Mouse (Mus musculus) activated CD4-positive, CD25-positive, alpha-beta regulatory T cell, adult 4 months (primary cell): Measurements from ENCODE around the gene Rrp36. TPM values are rescaled to one million over a fixed set of nuclear protein-coding genes. Genes with fewer than 3 reads are reported as not detected.
A peak's percentile ranks its signal among the peaks of the same experiment; 100 is the strongest.

Source experiments
- ATAC-seq: one replicate; pipeline ENCODE4 v1.8.0; 2017
- polyA plus RNA-seq, 2 experiments: library from polyadenylated mRNA; unstranded; fragments of 100-300 nt; shearing (Covaris generic); gene quantifications; one replicate each; pipeline ENCODE4 v1.2.1; 2017

Gene Rrp36
- polyA plus RNA-seq, 2 experiments from 2014 or later: 44.0 to 48.0 TPM

DNA sequence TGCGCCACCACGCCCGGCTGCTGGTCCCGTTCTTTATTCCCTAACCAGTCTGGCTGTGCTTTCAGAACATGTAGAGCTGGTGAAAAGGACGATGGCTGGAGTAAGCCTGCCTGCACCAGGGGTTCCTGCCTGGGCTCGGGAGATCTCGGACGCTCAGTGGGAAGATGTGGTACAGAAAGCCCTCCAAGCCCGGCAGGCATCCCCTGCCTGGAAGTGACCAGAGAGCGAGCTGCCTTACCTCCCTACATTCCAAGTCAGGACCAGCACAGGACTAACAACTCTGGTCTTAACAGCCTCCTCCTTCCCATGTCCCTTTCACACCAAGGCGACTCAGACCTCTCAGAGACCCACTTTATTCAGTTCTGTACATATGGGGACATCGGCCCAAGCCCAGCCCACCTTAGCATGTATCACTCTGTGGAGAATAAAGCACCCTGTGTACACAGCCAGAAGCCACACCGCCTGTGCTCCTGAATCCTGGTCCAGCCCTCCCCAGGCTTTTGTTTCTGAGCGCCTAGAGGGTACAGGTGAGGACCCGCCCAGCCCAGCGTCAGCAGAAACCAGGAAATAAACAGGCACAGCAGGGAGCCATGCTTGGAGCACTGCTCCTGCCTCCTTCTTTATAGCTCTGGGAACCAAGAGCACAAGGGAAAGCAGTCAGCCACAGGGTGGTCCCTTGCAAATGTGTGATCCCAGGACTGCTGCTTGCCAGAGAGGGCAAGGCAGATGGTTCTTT, 8.7 kb upstream of the Rrp36 start:
- ATAC-seq: no peak

DNA sequence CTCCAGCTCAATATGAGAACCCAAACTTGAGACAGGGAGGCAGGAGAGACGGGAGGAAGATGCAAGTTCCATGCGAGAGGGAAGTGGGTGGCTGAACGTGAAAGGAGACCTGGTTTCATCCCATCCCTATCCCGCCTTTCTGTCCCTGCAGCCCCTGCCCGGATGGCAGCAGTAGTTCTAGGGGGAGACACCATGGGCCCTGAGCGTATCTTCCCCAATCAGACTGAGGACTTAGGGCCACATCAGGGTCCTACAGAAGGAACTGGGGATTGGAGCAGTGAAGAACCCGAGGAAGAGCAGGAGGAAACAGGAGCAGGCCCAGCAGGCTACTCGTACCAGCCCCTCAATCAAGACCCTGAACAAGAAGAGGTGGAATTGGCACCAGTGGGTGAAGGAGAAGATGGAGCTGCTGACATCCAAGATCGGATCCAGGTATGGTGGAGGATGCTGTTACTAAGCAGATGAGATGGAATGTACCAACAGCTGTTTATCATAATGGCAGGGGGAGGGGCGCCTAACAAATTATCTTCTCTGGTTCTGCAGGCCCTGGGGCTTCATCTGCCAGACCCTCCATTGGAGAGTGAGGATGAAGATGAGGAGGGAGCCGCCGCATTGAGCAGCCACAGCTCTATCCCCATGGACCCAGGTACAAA, 7.4 kb upstream of the Rrp36 start:
- ATAC-seq: no peak

DNA sequence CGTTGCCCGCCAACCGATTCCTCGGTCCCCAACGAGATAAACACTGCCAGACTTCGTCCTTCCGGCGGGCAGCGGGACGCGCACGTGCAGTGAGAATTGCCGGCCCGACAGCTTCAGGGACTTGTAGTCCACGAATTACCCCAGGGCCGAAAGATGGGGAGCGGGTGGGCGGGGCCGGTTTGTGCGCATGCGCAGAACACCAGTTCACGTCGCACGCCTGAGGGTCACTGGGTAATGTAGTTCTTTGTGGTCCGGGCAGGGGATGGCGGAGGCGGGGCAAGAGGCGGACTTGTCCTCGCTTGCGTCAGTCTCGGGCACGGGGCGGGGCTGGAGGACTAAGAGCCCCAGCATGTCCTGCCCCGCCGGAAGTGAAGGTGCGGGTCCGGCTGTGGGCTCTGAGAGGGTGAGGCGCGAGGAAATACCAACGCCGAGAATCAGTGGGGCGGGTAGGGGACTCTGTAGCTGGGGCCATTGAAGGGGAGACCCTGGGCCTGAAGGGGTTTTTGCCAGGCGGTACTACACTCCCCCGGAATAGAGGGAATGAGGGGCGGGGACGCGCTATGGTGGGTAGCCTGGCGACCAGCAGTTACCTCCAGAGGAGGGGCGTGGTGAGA, 6.7 kb upstream of the Rrp36 start, which contains the start of gene Klhdc3:
Gene Klhdc3 (minus strand): TSS at position 155 of the 614 bp plus-strand sequence.
- peak; percentile 98 for ATAC-seq

DNA sequence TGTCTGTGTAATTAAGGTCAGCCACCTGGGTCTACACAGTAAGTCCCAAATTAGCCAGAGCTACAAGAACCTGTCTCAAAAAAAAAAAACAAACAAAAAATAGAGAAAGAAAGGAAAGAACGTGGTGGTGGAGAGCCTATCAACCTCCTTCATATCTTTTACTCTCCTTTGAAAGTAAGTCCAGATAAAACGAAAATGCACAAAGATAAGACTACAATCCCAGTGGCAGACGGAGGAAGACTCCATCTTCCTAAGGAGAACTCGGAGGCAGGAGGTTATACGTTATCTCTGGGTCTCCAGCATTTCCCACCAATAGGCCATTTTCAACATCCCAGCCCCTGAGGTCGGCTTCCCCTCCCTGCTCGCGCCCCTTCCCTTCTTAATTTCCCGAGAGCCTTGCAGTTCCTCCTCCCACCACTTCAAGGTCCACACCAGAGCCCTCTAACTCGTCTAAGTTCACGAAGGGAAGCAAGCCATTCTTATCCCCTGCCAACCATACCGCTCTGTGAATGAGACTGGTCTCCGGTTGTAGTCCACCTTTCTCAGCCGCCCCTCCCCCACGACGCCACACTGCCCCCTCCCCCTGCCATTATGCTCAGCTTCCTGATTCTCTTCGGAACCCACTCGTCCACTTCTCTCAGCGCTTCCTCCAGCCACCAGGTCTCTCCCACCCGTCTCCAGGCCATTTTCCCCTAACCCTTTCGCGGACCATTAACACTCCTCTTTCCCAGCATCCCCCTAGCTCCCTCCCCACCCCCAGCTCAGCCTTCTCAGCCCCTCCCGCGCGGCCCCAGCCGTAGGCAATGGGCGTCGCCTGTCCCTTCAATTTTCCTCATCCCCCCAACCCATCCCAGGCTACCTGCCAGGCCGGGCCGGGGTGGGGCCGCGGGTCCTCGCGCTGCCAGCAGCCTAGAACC, 5.9 kb upstream of the Rrp36 start:
- ATAC-seq: no peak

DNA sequence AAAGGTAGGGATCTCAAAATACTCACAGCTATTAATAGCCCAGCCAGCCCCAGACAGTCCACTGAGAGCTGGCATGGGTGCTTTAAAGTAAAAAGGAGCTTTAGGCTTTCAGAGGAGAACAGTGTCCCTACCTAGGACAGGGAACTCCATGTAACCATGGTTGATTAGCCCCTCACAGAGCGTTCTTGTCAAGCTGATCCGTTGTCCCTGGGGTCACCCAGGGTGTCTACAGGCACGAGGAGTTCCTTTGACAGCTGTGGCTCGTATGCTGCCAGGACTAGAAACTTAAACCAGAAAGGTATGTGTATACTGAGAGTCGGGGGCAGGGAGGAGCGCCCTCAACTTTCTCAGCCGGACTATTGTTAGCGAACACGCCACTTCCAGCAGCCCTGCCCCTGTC, 4.8 kb upstream of the Rrp36 start:
- no peak for ATAC-seq

DNA sequence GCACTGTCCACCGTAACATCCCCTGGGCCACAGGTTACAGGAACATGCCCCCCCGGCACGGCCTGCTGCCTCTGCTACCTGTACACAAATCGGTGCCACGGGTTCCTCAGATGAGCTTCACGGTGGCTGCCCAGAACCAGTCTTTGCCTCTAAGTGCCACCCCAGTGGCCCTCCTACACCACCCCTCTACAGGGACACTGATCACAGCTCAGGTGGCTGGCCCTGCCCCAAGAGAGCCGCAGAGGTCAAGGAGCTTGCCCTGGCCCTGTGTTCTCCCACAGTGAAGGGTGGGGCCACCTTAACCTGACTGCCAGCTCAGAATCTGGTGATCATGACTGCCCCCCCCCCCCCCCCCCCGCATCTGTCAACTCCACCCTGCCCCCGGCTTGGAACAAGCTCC, 4.3 kb upstream of the Rrp36 start, which contains the start of gene Mea1:
Gene Mea1 (plus strand): TSS at position 378 of the 400 bp plus-strand sequence.
- ATAC-seq: no peak

DNA sequence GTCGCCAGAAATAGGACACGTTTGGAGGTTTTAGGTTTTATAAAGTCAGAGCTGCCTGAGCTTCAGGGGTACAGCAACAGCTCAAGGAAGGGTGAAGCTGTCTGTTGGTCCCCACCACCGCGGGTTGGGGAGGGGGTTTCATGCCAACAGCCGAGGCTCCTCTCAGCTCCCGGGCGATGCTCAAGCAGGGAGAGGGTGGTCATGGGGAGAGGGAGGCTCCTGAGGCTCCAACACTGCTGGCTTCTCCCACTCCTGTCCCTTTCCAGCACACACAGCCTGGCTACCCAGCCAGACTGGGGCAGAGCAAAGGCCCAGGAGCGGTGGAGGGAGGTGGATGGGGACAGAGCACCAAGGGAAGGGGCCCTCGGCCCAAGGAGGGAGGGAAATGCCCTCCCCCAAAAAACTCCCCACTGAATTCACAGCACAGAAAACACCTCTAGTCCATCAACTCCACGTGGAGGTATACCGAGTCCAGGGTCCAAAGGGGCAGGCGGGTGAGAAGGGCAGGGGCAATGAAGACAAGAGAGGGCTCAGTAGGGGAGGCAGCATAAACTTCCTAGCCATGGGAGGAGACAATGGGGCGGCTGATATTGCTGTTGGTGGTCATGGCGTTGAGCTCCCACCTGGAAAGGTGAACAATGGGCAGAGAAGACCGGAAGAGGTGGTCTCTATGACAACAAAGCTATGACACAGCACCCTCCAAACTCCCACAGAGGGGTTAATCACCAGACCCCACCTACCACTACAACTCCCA, 555 bp upstream of the Rrp36 start:
- ATAC-seq: no peak

DNA sequence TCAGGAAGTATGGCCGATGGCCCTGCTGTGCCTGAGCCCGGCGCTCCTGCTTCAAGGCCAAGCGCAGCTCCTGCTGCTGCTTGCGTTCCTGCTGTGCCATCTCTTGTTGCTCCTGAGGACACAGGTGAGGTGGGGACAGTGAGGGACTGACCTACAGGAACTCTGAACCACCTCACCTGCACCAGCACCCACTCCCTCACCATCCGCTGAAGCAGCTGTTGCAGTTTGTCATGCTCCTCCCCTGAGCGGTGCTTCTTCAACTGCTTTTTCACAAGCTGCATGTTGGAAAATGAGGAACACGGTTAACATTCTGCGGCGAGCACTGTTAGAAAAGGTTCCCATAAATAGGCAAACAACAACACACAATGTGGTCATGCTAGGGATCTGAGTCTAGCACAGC, 4.2 kb downstream of the Rrp36 start:
- no peak for ATAC-seq

DNA sequence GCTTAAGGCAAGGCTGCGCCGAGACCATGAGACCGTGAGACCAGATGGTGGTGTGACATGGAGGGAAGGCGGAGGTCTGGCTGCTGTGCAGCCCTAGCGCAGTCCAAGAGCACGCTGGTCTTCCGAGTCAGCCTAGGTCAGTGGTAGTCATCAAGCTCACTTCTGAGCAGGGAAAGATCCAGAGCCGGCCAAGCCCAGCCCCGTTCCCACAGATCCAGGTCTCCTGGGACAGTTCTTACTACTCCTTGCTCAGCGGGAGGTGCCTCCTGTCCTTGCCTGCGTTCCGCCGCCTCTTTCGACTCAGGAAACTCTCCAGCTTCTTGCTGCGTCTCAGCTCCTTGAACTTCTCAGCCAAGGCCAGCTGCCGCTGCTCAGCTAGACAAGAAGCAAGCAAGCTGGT, 6.4 kb downstream of the Rrp36 start:
- ATAC-seq: no peak

DNA sequence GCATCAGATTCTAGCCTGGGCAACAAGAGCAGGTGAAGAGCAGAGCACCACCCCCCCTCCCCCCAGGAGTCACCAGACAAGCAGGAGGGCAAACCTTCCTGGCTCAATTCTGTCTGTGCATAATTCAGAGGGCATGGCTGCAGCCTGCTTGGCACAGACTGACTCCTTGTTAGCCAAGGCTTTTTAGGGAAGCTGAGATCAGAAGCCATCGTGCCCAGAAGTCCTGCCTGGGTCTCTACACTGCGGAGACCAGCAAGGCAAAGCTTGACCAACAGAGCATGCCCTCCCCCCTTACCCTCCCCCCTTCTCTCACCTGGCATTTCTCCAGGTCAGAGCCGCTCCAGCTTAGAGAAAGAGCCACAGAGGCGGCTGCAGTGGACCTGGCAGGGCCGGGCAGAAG, 11.4 kb downstream of the Rrp36 start:
- no peak for ATAC-seq

DNA sequence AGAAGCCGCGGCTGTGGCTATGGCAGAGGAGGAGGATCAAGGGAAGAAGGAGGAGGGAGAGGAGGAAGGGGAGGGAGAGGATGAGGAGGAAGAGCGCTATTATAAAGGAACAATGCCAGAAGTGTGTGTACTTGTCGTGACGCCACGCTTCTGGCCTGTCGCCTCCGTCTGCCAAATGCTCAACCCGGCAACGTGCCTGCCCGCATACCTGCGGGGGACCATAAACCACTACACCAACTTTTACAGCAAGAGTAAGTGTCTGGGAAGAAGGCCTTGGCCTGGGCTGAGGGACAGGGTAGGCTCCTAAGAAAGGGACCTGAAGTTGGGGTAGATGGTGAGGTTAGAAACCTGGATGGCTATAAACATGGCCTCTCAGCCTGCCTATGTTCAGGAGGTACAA, 12.2 kb downstream of the Rrp36 start:
- ATAC-seq: no peak

DNA sequence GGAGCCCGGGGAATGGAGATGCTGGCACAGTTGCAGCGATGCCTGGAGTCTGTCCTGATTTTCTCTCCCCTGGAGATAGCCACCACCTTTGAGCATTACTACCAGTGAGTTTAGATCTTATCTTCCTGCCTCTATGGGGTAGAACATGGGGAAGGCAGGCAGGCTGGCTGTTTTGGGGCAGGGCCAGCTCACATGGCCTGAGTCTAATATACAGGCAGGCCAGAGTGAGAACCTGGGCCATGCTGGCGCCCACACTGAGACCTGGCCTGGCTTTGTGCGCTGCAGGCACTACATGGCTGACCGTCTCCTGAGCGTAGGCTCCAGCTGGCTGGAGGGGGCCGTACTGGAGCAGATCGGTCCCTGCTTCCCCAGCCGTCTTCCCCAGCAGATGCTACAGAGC, 12.8 kb downstream of the Rrp36 start:
- no peak for ATAC-seq

DNA sequence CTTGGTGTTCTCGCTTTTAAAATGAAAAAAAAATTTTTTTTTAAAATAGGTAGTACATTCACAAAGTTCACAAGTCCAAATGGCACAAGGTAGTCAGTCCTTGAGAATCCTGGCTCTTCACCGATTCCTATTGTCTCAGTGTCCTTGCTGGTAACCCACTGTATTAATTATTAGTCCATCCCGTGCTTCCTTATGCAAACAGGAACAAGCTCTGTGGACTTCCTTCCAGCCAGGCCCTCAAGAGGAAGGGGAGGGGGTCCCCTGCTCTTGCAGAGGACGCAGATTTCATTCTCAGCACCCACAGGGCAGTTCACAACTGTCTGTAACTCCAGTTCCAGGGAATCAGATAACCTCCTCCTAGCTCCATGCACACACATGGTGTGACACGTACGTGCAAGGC, 18.1 kb downstream of the Rrp36 start:
- ATAC-seq: no peak

DNA sequence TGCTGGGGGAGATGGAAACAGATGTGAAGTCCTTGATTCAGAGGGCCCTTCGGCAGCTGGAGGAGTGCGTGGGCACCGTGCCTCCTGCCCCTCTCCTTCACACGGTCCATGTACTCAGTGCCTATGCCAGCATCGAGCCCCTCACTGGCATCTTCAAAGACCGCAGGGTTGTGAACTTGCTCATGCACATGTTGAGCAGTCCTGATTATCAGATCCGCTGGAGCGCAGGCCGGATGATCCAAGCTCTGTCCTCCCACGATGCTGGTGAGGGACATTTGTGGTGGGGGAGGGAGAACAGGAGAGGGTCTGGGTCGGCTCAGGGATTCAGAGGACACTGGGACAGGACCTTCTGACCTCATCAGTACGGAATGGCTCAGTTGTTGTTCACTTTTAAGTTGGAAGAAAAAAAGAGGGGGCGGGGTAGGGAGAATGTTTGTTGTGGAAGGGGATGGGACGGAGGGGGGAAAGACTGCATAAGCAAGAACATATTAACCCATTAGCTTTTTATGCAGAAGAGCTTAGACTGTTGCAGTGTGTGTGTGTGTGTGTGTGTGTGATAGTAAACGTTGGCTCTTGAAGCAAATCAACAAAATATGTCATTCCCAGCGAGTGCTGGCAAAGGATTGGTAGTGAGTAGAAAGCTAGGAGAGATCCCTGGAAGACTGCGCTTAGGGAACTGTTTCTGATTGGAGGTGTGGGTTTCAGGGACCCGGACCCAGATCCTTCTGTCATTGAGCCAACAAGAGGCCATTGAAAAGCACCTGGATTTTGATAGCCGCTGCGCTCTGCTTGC, 22.2 kb downstream of the Rrp36 start:
- no peak for ATAC-seq

DNA sequence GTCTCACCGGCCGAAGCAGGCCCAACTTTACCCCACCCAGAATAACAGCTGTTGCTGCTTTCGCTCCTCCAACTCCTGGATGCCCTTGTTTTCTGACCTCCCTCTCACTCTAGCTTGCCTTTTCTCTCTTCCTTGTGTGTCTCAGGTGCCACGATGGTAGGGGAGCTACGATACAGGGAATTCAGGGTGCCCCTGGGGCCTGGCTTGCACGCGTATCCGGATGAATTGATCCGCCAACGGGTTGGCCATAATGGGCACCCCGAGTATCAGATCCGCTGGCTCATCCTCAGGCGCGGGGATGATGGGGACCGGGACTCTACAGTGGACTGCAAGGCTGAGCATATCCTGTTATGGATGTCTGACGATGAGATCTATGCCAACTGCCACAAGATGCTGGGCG, 22.9 kb downstream of the Rrp36 start:
- no peak for ATAC-seq

DNA sequence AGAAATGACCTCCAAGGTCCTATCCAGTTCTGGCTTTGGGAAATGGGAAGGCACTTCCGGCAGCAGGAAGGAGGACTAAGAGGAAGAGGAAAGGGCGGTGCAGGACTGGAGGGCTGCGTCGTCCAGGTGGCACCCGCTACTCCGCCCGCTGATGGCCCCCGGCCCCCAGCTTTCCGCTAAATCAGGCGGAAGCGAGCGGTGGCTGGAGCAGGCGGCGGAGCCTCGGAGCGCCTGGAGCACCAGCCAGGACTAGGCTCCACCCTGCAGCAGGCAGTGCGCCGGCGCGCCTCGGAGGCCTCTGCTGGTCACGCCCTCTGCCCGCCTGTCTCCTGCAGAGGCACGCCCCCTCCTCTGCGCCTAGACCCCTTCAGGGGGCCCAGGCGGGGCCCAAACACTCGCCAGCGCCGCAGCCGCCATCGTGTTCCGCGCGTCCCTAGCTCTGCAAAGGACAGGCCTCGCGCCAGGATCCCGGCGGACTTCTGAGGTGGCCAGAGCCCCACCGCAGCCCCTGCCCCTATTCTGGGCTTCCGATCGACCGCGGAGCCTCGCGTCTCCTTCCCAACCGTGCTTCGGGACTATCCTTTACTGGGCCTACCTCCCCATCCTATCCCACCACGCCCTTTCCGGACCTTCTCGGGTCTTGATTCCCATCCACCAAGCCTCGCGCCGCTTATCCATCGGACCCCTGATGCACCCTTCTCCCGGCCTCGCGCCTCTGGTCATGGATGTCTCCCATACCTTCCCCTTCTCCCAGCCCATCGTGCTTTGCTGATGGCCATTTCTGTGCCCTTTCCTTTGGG, 23.7 kb downstream of the Rrp36 start, which contains the start of gene Cul7:
Gene Cul7 (plus strand): TSS at position 106 of the 800 bp plus-strand sequence.
- peak; percentile 77 for ATAC-seq

DNA sequence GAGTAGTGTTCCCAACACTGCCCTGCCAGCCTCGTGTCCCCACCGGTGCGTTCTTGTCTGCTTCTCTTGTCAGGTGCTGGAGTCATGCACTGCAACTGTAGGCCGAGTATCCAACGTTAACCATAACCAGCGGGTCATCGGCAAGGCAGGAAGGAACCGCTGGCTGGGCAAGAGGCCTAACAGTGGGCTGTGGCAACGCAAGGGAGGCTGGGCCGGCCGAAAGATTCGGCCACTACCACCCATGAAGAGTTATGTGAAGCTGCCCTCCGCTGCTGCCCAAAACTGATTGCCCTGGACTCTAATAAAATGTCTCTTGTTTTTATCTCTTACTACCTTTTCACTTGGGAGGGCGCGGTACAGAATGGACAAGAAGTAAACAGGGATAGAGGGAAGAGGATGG, 24.3 kb downstream of the Rrp36 start:
- ATAC-seq: no peak

DNA sequence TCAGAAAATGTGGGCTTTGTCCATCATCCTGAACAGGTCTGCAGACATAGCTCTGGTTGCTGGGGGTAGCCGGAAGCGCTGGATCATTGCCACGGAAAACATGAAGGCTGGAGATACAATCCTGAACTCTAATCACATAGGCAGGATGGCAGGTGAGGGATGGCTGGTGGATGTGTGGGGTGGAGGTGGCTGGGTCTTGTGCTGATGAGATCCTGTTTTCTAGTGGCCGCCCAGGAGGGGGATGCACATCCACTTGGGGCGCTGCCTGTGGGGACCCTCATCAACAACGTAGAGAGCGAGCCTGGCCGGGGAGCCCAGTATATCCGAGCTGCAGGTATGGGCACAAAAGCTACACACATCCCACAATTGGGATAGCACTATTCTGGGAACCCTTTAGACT, 25.7 kb downstream of the Rrp36 start:
- ATAC-seq: no peak

DNA sequence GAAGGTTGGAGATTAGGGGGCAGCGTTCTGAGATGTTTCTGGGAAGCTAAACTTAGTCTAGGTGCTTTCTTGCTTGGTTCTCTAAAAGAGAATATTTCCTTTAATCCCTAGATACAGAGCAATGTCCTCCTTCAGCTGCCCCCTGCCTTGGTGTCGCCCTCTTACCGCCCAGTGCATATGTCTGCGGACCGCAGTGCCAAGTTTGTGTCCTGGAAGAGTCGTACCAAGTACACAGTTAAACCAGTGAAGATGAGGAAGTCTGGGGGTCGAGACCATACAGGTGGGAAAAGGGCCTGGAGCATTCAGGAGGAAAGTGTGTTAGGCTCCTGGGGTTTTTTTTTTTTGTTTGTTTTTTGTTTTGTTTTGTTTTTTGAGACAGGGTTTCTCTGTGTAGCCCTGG, 26.9 kb downstream of the Rrp36 start:
- ATAC-seq: no peak

DNA sequence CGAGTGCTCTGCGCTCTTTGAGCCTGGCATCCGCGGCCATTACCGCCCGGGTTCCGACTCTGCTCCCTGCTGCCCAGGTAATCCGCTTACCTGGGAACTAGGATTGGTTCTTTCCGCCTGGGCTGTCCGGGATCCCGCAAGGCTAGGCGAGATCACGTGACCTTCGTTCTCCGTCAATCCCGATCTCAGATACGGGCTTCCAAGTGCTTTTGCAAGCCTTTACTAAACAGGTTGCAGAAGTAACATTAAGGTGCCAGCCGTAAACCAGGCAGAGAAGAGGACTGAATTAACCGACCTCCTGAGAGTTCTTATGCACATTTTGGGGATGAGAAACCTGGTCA, 27.9 kb downstream of the Rrp36 start:
- ATAC-seq: no peak
